Mouse (Mus musculus) left cerebral cortex, adult 6 months (tissue): ENCODE results near the gene Il17c. TPM values are rescaled to one million over a fixed set of nuclear protein-coding genes. Genes with fewer than 3 reads are reported as not detected.

Experiments used
- long read RNA-seq, 2 experiments: library from polyadenylated mRNA; unstranded; transcript quantifications; one replicate each; pipeline ENCODE4 v2.0.0; 2019 to 2020
- polyA plus RNA-seq: library from polyadenylated mRNA; unstranded; fragments of <200 nt; fragmentation: Nextera tagmentation; gene quantifications from 2 replicates; pipeline ENCODE4 v1.2.3, GENCODE M21; 2021

Il17c gene
- not detected in 2 replicates for polyA plus RNA-seq
- long read RNA-seq, experiment 1: 0 reads
- long read RNA-seq, experiment 2: 0 reads

DNA sequence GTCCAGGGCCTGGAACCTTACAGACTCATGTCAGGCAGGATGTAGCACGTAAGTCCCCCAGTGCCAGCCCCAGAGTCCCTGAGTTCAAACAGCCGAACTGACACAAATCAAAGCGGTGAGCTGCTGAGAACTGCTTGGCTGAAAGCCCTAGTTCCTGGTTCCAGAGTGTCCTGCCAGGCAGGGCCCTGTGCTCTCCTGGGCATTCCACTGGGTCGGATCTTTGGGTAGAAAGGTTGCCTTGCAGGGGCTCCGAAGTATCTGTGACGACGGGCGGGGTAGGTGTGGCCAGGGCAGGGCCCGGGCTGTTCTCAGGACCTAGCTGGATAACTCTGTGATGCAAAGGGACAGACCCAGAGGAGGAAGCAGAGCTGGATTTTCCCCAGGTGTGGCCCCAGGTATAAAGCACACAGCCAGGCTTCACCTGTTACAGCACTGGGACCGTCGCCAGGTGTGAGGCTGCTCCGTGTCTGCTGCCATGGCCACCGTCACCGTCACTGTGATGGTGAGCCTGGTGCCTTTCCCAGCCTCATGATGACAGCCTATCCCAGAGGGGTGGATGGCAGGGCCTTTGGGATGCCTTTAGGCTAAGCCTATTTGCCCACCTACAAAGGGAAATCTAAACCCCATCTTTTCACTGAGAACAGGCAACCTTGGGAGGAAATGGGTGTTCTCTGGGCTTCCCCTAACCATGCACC is at the start of gene Il17c:
Gene Il17c, plus strand, starts transcription at position 645 of the 695 bp plus-strand sequence.

DNA sequence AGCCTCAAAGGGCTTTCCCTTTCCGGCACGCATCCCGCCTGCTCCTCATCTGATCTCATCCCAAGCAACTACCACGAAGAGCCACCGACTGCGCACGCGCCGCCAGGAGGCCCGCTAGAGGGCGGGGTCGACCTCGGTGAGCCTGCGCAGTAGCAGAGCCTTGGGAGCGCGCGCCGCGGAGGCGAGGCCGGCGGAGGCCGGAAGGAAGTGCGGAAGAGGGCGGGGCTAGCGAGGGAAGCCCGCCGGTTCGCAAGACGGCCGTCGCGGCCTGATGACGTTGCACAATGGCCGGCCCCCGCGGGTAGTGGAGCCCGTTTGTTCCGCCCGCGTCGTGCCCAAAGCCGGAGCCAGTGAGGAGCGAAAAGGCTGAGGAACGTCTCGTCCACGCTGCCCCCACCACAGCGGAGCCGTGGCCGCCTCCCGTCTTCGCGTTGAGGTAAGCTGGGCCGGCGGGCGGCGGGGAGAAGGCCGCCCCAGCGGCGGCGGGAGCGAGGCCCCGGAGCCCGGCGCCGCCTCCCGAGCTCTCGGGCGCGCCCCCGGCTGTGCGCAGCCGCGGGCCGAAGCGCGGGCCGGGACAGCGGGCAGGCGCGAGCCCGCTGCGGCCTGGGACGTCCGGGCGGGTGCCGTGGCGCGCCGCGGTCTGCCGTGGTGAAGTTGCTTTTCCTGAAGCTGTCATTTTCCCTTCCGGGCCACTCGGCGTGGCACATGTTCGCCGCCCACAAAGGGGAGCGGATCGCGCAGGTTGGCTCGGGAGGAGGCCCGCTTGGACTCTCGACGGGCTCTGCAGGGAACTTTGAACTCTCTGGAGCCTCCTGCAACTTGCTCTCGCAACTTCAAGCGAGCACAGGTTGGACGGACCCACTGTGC is 45.2 kb upstream of the Il17c start, which contains the start of gene Zc3h18:
Gene Zc3h18, plus strand, starts transcription at position 245 of the 867 bp plus-strand sequence.

DNA sequence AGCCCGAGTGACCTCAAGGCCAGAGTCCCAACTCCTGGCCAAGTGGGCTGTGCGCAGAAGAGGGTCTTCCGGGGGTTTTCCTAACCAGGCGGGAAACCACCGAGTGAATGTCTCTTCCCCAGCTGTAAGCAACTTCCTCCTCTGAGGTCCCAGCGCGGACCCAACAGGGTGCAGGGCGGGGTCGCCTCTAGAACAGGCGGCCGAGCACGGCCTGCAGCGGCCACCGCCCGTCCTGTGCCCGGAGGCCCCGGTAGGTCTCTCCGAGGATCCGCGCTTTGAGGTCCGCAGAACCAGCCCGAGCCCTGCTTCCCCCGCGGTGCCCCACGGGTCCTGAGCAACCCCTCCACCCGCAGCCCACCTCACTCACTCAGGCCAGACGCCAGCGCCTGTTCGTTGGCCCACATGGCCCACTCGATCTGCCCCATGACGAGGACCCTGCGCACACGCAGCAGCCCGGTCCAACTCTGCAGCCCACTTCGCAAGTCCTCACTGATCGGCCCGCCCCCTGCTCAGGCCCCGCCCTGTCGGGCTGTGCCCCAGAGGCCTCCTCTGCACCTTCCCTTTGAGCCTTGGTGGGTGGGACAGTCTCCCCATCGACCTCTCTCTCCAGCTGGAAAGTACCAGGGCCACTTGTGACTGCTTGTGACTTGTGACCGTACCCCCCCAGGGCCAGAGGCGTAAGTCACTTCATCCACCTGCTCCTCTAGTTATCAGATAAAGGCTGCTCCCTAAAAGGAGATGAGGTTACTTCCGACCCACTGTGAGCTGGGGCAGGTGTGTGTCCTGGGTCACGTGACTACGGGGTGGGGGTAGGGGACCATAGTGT is 10.8 kb downstream of the Il17c start, which contains the start of gene Cyba:
Gene Cyba, minus strand, starts transcription at position 488 of the 826 bp plus-strand sequence.

DNA sequence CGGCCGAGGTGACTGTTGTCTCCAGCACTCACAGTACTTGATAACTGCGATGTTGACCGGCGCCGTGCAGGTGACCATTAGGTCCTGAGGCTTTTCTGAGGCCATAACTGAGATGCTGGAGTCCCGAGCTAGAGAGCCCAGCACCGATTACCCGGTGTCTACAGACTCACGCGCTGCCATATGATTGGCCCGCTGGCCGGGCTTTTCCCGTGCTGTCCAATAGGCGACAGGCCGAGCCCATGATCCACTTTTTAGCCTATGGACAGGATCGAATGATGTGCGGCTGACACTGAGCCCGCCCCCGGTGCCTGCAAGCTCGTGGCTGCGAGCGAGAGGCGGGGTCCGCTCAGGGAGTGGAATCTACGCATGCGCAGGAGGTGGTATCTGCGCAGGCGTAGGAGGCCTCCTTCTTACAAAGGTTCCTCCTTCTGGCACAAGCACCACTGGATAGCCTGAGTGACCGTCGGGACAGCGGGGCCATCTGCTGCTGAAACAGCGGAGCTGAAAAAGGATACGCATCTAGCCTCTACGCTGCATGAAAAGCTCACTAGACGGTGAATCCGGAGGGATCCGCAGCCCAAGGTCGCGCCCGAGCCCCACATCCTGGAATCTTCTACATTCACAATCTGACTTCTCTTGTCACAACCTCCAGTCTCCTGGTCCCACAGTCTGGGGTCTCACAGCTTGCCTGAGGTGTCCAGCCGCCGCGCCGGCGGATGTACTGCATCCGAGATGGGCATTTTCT is 21.6 kb downstream of the Il17c start, which contains the start of gene Mvd:
Gene Mvd, minus strand, starts transcription at position 161 of the 745 bp plus-strand sequence.

DNA sequence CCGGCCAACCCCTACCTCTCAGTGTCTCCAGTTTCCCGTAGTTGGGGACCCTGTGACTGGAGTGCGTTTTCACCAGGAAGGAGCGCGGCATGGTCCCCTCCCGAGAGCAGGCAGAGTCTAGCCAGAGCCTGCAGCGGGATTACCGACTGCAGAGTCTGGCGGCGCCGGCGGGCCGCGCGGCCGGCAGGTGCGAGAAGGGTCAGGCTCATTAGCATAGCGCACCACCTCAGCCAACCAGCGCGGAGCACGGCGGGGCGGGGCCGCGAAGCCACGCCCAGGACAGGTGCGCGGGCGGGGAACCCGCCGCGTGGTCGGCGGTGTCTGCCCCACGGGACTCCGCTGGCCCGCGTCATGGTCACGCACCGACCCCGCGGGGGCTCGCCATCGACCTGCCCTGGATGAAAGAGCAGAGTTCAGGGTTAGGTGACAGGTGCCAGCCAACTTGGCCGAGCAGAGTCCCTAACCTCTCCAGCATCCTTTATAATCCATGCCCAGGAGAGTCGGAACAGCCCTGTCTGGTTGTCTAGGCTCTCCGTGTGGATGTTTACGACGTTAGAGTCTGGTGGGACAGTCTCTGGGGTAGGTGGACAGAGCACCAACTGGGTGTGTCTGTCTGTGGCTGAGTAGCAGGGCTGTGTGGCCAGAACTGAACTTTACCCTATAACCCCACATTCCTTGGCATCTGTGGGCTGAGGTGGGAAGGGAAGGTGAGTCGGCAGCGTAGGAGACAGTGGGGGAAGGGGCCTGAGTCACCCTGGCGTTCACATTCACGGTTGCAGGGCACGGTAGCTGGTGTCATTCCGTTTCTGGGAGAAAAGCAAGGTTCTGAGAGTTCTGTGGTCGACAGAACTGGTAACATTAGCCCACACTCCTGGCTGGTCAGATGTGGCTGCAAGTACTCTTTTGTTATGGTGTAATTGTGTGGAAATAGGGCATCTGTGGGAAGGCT is 39.0 kb downstream of the Il17c start, which contains the start of gene Snai3:
Gene Snai3, minus strand, starts transcription at position 210 of the 949 bp plus-strand sequence.

Other genes starting within 250 kb of the Il17c start
- gene Zfpm1, start 139.9 kb upstream of the Il17c start, polyA plus RNA-seq: 1.6 and 4.5 TPM in 2 replicates
- gene Trhr2, start 61.3 kb upstream of the Il17c start, polyA plus RNA-seq: 0.59 and 0.64 TPM in 2 replicates
- 4.4 and 8.4 TPM in 2 replicates for gene Zc3h18, start 45.4 kb upstream of the Il17c start, polyA plus RNA-seq
- gene Cyba, start 10.9 kb downstream of the Il17c start, polyA plus RNA-seq: 29.4 and 37.8 TPM in 2 replicates
- gene Mvd, start 21.4 kb downstream of the Il17c start, polyA plus RNA-seq: 32.9 and 35.2 TPM in 2 replicates
- gene Snai3, start 38.7 kb downstream of the Il17c start, polyA plus RNA-seq: 0.48 and 1.1 TPM in 2 replicates
- gene Rnf166, start 54.0 kb downstream of the Il17c start, polyA plus RNA-seq: 18.0 and 47.5 TPM in 2 replicates
- gene Ctu2, start 54.1 kb downstream of the Il17c start, polyA plus RNA-seq: 28.1 and 37.4 TPM in 2 replicates
- 0.55 and 0.73 TPM in 2 replicates for gene Piezo1, start 129.3 kb downstream of the Il17c start, polyA plus RNA-seq
- 1.4 TPM in 2 replicates for gene Cdt1, start 146.0 kb downstream of the Il17c start, polyA plus RNA-seq
- gene Aprt, start 154.9 kb downstream of the Il17c start, polyA plus RNA-seq: 134 and 136 TPM in 2 replicates
- 2.2 and 3.4 TPM in 2 replicates for gene Galns, start 189.4 kb downstream of the Il17c start, polyA plus RNA-seq
- gene Trappc2l, start 189.6 kb downstream of the Il17c start, polyA plus RNA-seq: 164 and 234 TPM in 2 replicates
- gene Pabpn1l, start 200.7 kb downstream of the Il17c start, polyA plus RNA-seq: not detected in 2 replicates